8 mouse cellular contexts compared by ENCODE assay signal in genomic region chr5:113280138-113280856, GRCm38 (mm10). TPM values are rescaled to one million over a fixed set of nuclear protein-coding genes. Genes with fewer than 3 reads are reported as not detected.
DNase-seq lines count a peak whose midpoint lies in the region; ATAC-seq lines count a peak whose summit lies in the region.

No protein-coding gene starts in this region.

- no peaks in the 10 kb centered on the region for H3K4me1 ChIP-seq in hindbrain, embryonic 15.5 days (replicated peaks)
- H3K4me1 ChIP-seq in liver, embryonic 12.5 days, result no peaks in the 10 kb centered on the region
- H3K4me1 ChIP-seq in neural tube, embryonic 11.5 days (ENCODE audit: control insufficient read depth, insufficient read depth, low read length), result no peaks in the 10 kb centered on the region

- DNase-seq in adrenal gland, postnatal 14 days, result peak; percentile 61
- DNase-seq in adrenal gland, postnatal 4 days (ENCODE audit: low spot score in 2 of 2), result no peak
- DNase-seq in embryo, embryonic 10 days (ENCODE audit: low spot score), result peak; percentile 94
- peak; percentile 77 for DNase-seq in neural tube, embryonic 11.5 days (ENCODE audit: low spot score)
- DNase-seq in frontal cortex, adult 2 months (ENCODE audit: extremely low spot score in 1 of 2, low spot score in 1 of 2), result no peak
- DNase-seq in c-Kit-positive CD71-positive TER-119-positive erythroid progenitor cells, embryonic 14.5 days (ENCODE audit: low spot score), result no peak

- H3K27me3 ChIP-seq in hindbrain, embryonic 15.5 days, result no peaks in the 10 kb centered on the region
- H3K27me3 ChIP-seq in liver, embryonic 12.5 days (replicated peaks), result peaks cover 6% of the 10 kb centered on the region; the same call in 1 of the 2 replicates
- H3K27me3 ChIP-seq in neural tube, embryonic 11.5 days (ENCODE audit: control insufficient read depth, insufficient read depth, low read length), result no peaks in the 10 kb centered on the region

- H3K9me3 ChIP-seq in hindbrain, embryonic 15.5 days, result no peaks in the 10 kb centered on the region
- H3K9me3 ChIP-seq in liver, embryonic 12.5 days (replicated peaks), result no peaks in the 10 kb centered on the region
- no peaks in the 10 kb centered on the region for H3K9me3 ChIP-seq in neural tube, embryonic 11.5 days (ENCODE audit: control insufficient read depth, low read length)

- 0 out of 2 replicates have a peak, but pooled peaks have one; percentile 47 for ATAC-seq in hindbrain, embryonic 15.5 days (ENCODE audit: low FRiP score, low read depth)
- peak; percentile 51 for ATAC-seq in liver, embryonic 12.5 days
- ATAC-seq in neural tube, embryonic 11.5 days (ENCODE audit: insufficient read depth, low FRiP score, low TSS enrichment), result peak; percentile 75

- peak overlapping the region; percentile 35 for H3K4me2 ChIP-seq in hindbrain, embryonic 15.5 days
- peak overlapping the region; percentile 28 for H3K4me2 ChIP-seq in liver, embryonic 12.5 days
- peak overlapping the region; percentile 48 for H3K4me2 ChIP-seq in neural tube, embryonic 11.5 days (ENCODE audit: low read depth)

- 29% methylated on average over 15 of the region's 15 CpGs for WGBS in hindbrain, embryonic 15.5 days
- WGBS in liver, embryonic 12.5 days (ENCODE audit: insufficient replicate concordance), result 24% methylated on average over 15 of the region's 15 CpGs
- 28% methylated on average over 15 of the region's 15 CpGs for WGBS in neural tube, embryonic 11.5 days

- no peak overlapping the region for H3K9ac ChIP-seq in hindbrain, embryonic 15.5 days
- no peak overlapping the region for H3K9ac ChIP-seq in liver, embryonic 12.5 days
- peak overlapping the region; percentile 47 for H3K9ac ChIP-seq in neural tube, embryonic 11.5 days (ENCODE audit: low read length)

- no peak overlapping the region; the same call in 1 of the 2 replicates for H3K4me3 ChIP-seq in hindbrain, embryonic 15.5 days
- H3K4me3 ChIP-seq in liver, embryonic 12.5 days, result peak overlapping the region; percentile 28
- peak overlapping the region; percentile 26 for H3K4me3 ChIP-seq in neural tube, embryonic 11.5 days (ENCODE audit: low read depth, low read length)

- no peak overlapping the region for H3K27ac ChIP-seq in hindbrain, embryonic 15.5 days (replicated peaks)
- H3K27ac ChIP-seq in liver, embryonic 12.5 days, result no peak overlapping the region
- 0 out of 2 replicates have a peak overlapping the region, but pooled peaks have one; percentile 27 for H3K27ac ChIP-seq in neural tube, embryonic 11.5 days (ENCODE audit: low read depth, low read length)

- H3K36me3 ChIP-seq in hindbrain, embryonic 15.5 days, result peaks cover 51% of the 10 kb centered on the region
- no peaks in the 10 kb centered on the region for H3K36me3 ChIP-seq in liver, embryonic 12.5 days
- H3K36me3 ChIP-seq in neural tube, embryonic 11.5 days (ENCODE audit: control insufficient read depth, insufficient read depth, low read length), result no peaks in the 10 kb centered on the region; the same call in 1 of the 2 replicates

RNA-seq across cellular contexts. Expression of gene Sgsm1, which starts 30.3 kb away (rescaled TPM):
- total RNA-seq in adrenal gland, postnatal 14 days (2021), result 8.8 and 10.4 TPM in 2 replicates
- total RNA-seq in adrenal gland, postnatal 4 days (2021), result 10 to 100 TPM; 23.0 to 24.3 TPM
- 20.6 and 21.1 TPM in 2 replicates for polyA plus RNA-seq in hindbrain, embryonic 15.5 days (2015; fragmentation: Nextera tagmentation; extraction: Ambion mirVana)
- polyA plus RNA-seq in liver, embryonic 12.5 days (2016; fragmentation: Nextera tagmentation; extraction: Ambion mirVana), result 2.8 and 2.9 TPM in 2 replicates
- polyA plus RNA-seq in neural tube, embryonic 11.5 days (2014; fragmentation: Nextera tagmentation; extraction: Ambion mirVana), result 8.5 and 10.7 TPM in 2 replicates
- 66.4 and 69.8 TPM in 2 replicates for polyA plus RNA-seq in frontal cortex, adult 2 months (2012; rRNA removed)

RNA-seq across cellular contexts. Expression of gene Tmem211, which starts 53.6 kb away (rescaled TPM):
- total RNA-seq in adrenal gland, postnatal 14 days (2021), result not detected in 2 replicates
- total RNA-seq in adrenal gland, postnatal 4 days (2021), result not detected
- polyA plus RNA-seq in hindbrain, embryonic 15.5 days (2015; fragmentation: Nextera tagmentation; extraction: Ambion mirVana), result not detected in 2 replicates
- polyA plus RNA-seq in liver, embryonic 12.5 days (2016; fragmentation: Nextera tagmentation; extraction: Ambion mirVana), result not detected in 2 replicates
- not detected in 2 replicates for polyA plus RNA-seq in neural tube, embryonic 11.5 days (2014; fragmentation: Nextera tagmentation; extraction: Ambion mirVana)
- polyA plus RNA-seq in frontal cortex, adult 2 months (2012; rRNA removed), result 0.04 TPM in 1 of 2 replicates, not detected in the other

RNA-seq across cellular contexts. Expression of gene 2900026A02Rik, which starts 59.3 kb away (rescaled TPM):
- total RNA-seq in adrenal gland, postnatal 14 days (2021), result 18.2 and 20.7 TPM in 2 replicates
- total RNA-seq in adrenal gland, postnatal 4 days (2021), result 10 to 100 TPM; 21.2 to 23.3 TPM
- polyA plus RNA-seq in hindbrain, embryonic 15.5 days (2015; fragmentation: Nextera tagmentation; extraction: Ambion mirVana), result 3.8 and 3.9 TPM in 2 replicates
- polyA plus RNA-seq in liver, embryonic 12.5 days (2016; fragmentation: Nextera tagmentation; extraction: Ambion mirVana), result 1.9 and 2.0 TPM in 2 replicates
- 1.3 and 1.5 TPM in 2 replicates for polyA plus RNA-seq in neural tube, embryonic 11.5 days (2014; fragmentation: Nextera tagmentation; extraction: Ambion mirVana)
- 17.8 and 18.7 TPM in 2 replicates for polyA plus RNA-seq in frontal cortex, adult 2 months (2012; rRNA removed)

Comparison
In these comparisons a context has a peak if more than half of its experiments do, and no peak if none do; other contexts are left out.
1. DNase-seq: peak in adrenal gland, postnatal 14 days (single experiment), embryo, embryonic 10 days (single experiment) and neural tube, embryonic 11.5 days (single experiment); none in adrenal gland, postnatal 4 days (0 of 2), frontal cortex, adult 2 months (0 of 2) and c-Kit-positive CD71-positive TER-119-positive erythroid progenitor cells, embryonic 14.5 days (single experiment).
2. Peak in every context shown above with its lines, with median percentiles within 50 percentile points of each other: ATAC-seq and H3K4me2 ChIP-seq.